Mouse (Mus musculus): ENCODE results near the gene Nedd9. TPM values are rescaled to one million over a fixed set of nuclear protein-coding genes. Genes with fewer than 3 reads are reported as not detected.
"Not testable (repeated sequence)": the region's sequence is repeated elsewhere in the genome, so short reads cannot be mapped to it uniquely, and the experiment has no call there.

Nedd9 gene
- polyA plus RNA-seq, 1 experiment = 39.4 TPM

- Histone ChIP-seq H3K36me3 (ENCODE audit: control insufficient read depth, insufficient read depth, low read length) (no peaks in the 10 kb centered on the region), H3K27ac (ENCODE audit: control insufficient read depth, insufficient read depth, low read length) (0 out of 2 replicates have a peak overlapping the region, but pooled peaks have one; percentile 20), H3K27me3 (ENCODE audit: control insufficient read depth, insufficient read depth, low read length) (no peaks in the 10 kb centered on the region), H3K4me3 (ENCODE audit: control insufficient read depth, insufficient read depth, low read length) (no peak overlapping the region), H3K4me1 (replicated peaks; ENCODE audit: control insufficient read depth, insufficient read depth, low read length) (peaks cover 11% of the 10 kb centered on the region)
- TF ChIP-seq POLR2A (IDR thresholded peaks at IDR 0.05; ENCODE audit: control insufficient read depth, extremely low read depth, insufficient read depth, low read length, poor library complexity) (no peak), CTCF (IDR thresholded peaks at IDR 0.05; ENCODE audit: borderline replicate concordance, control insufficient read depth, extremely low read depth, insufficient read depth, low read length, poor library complexity) (no peak)
- no peak for DNase-seq
- WGBS = 63% methylated on average over 4 of the region's 4 CpGs
Measured at GRCm38 (mm10) chr13:41367176-41367611, 120.0 kb downstream of the Nedd9 start.

DNA sequence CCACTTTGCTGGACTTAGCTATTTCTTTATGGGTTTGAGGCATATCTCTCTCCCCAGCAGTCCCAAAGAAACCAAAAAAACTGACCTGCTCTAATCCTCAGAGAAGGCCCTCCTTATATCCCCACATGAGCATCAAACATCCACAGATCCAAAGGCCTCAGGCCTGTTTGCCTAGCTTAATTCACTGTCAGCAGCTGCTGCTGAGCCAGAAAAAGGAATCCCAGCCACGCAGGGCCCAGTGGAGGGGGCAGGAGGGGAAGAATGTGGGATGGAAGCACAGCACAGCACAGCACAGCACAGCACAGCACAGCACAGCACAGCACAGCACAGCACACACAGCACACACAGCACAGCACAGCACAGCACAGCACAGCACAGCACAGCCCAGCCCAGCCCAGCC is 120.6 kb downstream of the Nedd9 start:
- H3K27ac ChIP-seq (ENCODE audit: control insufficient read depth, insufficient read depth, low read length); H3K4me3 ChIP-seq (ENCODE audit: control insufficient read depth, insufficient read depth, low read length); H3K36me3 ChIP-seq (ENCODE audit: control insufficient read depth, insufficient read depth, low read length); H3K4me1 ChIP-seq (replicated peaks; ENCODE audit: control insufficient read depth, insufficient read depth, low read length); DNase-seq; H3K27me3 ChIP-seq (ENCODE audit: control insufficient read depth, insufficient read depth, low read length): not testable (repeated sequence)
- WGBS = 83% methylated on average over 1 of the region's 1 CpGs

- Histone ChIP-seq H3K27me3 (ENCODE audit: control insufficient read depth, insufficient read depth, low read length) (no peaks in the 10 kb centered on the region), H3K4me1 (replicated peaks; ENCODE audit: control insufficient read depth, insufficient read depth, low read length) (peaks cover 13% of the 10 kb centered on the region), H3K4me3 (ENCODE audit: control insufficient read depth, insufficient read depth, low read length) (no peak overlapping the region), H3K27ac (ENCODE audit: control insufficient read depth, insufficient read depth, low read length) (no peak overlapping the region), H3K36me3 (ENCODE audit: control insufficient read depth, insufficient read depth, low read length) (no peaks in the 10 kb centered on the region)
- no peak for DNase-seq
- 94% methylated on average over 9 of the region's 9 CpGs for WGBS
- no peak for TF ChIP-seq POLR2A (IDR thresholded peaks at IDR 0.05; ENCODE audit: control insufficient read depth, extremely low read depth, insufficient read depth, low read length, poor library complexity)
- no peak for TF ChIP-seq CTCF (IDR thresholded peaks at IDR 0.05; ENCODE audit: borderline replicate concordance, control insufficient read depth, extremely low read depth, insufficient read depth, low read length, poor library complexity)
Measured at GRCm38 (mm10) chr13:41364273-41364672, 122.9 kb downstream of the Nedd9 start.

GRCm38 (mm10) chr13:41362909-41363308 is 124.3 kb downstream of the Nedd9 start:
- 89% methylated on average over 6 of the region's 6 CpGs for WGBS
- Histone ChIP-seq H3K27ac (ENCODE audit: control insufficient read depth, insufficient read depth, low read length) (no peak overlapping the region), H3K4me3 (ENCODE audit: control insufficient read depth, insufficient read depth, low read length) (no peak overlapping the region), H3K27me3 (ENCODE audit: control insufficient read depth, insufficient read depth, low read length) (no peaks in the 10 kb centered on the region), H3K4me1 (replicated peaks; ENCODE audit: control insufficient read depth, insufficient read depth, low read length) (peaks cover 15% of the 10 kb centered on the region), H3K36me3 (ENCODE audit: control insufficient read depth, insufficient read depth, low read length) (no peaks in the 10 kb centered on the region)
- TF ChIP-seq POLR2A (IDR thresholded peaks at IDR 0.05; ENCODE audit: control insufficient read depth, extremely low read depth, insufficient read depth, low read length, poor library complexity) (no peak), CTCF (IDR thresholded peaks at IDR 0.05; ENCODE audit: borderline replicate concordance, control insufficient read depth, extremely low read depth, insufficient read depth, low read length, poor library complexity) (no peak)
- DNase-seq = no peak

DNA sequence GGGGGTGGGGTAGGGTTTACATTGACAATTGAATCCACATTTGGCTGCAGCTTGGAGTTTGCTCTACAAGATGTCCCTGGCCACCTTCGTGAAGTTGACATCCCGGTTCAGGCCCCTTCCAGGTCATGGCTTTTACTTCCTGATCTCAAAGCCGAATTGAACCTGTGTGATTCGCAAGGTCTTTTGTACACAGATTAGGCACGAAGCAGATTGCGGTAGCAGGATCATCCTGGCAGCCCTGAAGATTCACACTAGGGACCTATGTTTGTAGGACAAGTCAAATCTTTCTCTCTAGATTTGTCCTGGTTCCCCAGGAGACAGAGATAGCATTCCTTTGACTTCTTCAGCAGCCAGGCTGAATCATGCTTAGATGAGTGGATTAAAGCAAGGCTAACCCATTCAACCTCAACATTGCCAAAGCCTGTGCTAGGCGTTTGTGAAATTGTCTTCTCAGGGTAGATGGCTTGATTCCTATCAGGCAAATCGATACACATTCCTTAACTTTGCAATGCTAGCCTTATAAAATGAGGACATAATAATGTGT is 126.8 kb downstream of the Nedd9 start:
- Histone ChIP-seq H3K27ac (ENCODE audit: control insufficient read depth, insufficient read depth, low read length) (no peak overlapping the region), H3K36me3 (ENCODE audit: control insufficient read depth, insufficient read depth, low read length) (no peaks in the 10 kb centered on the region), H3K27me3 (ENCODE audit: control insufficient read depth, insufficient read depth, low read length) (no peaks in the 10 kb centered on the region), H3K4me3 (ENCODE audit: control insufficient read depth, insufficient read depth, low read length) (no peak overlapping the region), H3K4me1 (replicated peaks; ENCODE audit: control insufficient read depth, insufficient read depth, low read length) (peaks cover 9% of the 10 kb centered on the region)
- 92% methylated on average over 8 of the region's 8 CpGs for WGBS
- TF ChIP-seq CTCF (IDR thresholded peaks at IDR 0.05; ENCODE audit: borderline replicate concordance, control insufficient read depth, extremely low read depth, insufficient read depth, low read length, poor library complexity) (no peak), POLR2A (IDR thresholded peaks at IDR 0.05; ENCODE audit: control insufficient read depth, extremely low read depth, insufficient read depth, low read length, poor library complexity) (no peak)
- no peak for DNase-seq

GRCm38 (mm10) chr13:41359330-41360215 is 127.6 kb downstream of the Nedd9 start:
- TF ChIP-seq CTCF (IDR thresholded peaks at IDR 0.05; ENCODE audit: borderline replicate concordance, control insufficient read depth, extremely low read depth, insufficient read depth, low read length, poor library complexity) (no peak), POLR2A (IDR thresholded peaks at IDR 0.05; ENCODE audit: control insufficient read depth, extremely low read depth, insufficient read depth, low read length, poor library complexity) (no peak)
- WGBS = 33% methylated on average over 16 of the region's 16 CpGs
- no peak for DNase-seq
- H3K27me3 ChIP-seq (ENCODE audit: control insufficient read depth, insufficient read depth, low read length) = no peaks in the 10 kb centered on the region
- H3K4me1 ChIP-seq (replicated peaks; ENCODE audit: control insufficient read depth, insufficient read depth, low read length) = peaks cover 9% of the 10 kb centered on the region
- 0 out of 2 replicates have a peak overlapping the region, but pooled peaks have one; percentile 26 for H3K4me3 ChIP-seq (ENCODE audit: control insufficient read depth, insufficient read depth, low read length)
- H3K36me3 ChIP-seq (ENCODE audit: control insufficient read depth, insufficient read depth, low read length) = no peaks in the 10 kb centered on the region
- H3K27ac ChIP-seq (ENCODE audit: control insufficient read depth, insufficient read depth, low read length) = 0 out of 2 replicates have a peak overlapping the region, but pooled peaks have one; percentile 30

Data from thymus, adult 2 months (tissue).